Mouse (Mus musculus): Measurements from ENCODE around the gene Fut8.
"Not testable (repeated sequence)": the region's sequence is repeated elsewhere in the genome, so short reads cannot be mapped to it uniquely, and the experiment has no call there.

GRCm38 (mm10) chr12:77524014-77524413 lies 286.1 kb downstream of the Fut8 start:
- not testable (repeated sequence) for TF ChIP-seq TAL1, GATA1 (IDR thresholded peaks at IDR 0.05; ENCODE audit: low read length)

Data from erythroblast, embryonic 14.5 days (primary cell).